Mouse (Mus musculus) colon, adult 2 months (tissue): ENCODE measurements around the gene Atp6v0e. TPM values are rescaled to one million over a fixed set of nuclear protein-coding genes. Genes with fewer than 3 reads are reported as not detected.

Experiments used
- polyA plus RNA-seq: library from polyadenylated mRNA; depleted of rRNA; stranded (reverse); fragments of >200 nt; gene quantifications from 2 replicates; pipeline ENCODE4 v1.2.3, GENCODE M21; 2012; rRNA removed

The Atp6v0e gene
- polyA plus RNA-seq, result 129 and 201 TPM in 2 replicates

GRCm38 (mm10) chr17:26662978-26663683, at the start of gene Atp6v0e:
TSS of gene Atp6v0e (plus strand) at chr17:26663231.

GRCm38 (mm10) chr17:26715271-26715758, 52.3 kb downstream of the Atp6v0e start, which contains the start of gene Crebrf:
TSS of gene Crebrf (plus strand) at chr17:26715650.

Other genes starting within 250 kb of the Atp6v0e start
- gene Neurl1b, start 248.4 kb upstream of the Atp6v0e start, polyA plus RNA-seq, result 130 and 139 TPM in 2 replicates
- 136 and 165 TPM in 2 replicates for gene Ergic1, start 101.7 kb upstream of the Atp6v0e start, polyA plus RNA-seq
- 60.7 and 68.1 TPM in 2 replicates for gene Dusp1, start 101.1 kb upstream of the Atp6v0e start, polyA plus RNA-seq
- gene Crebrf, start 52.4 kb downstream of the Atp6v0e start, polyA plus RNA-seq, result 1.4 and 1.9 TPM in 2 replicates
- 15.8 and 16.7 TPM in 2 replicates for gene Bnip1, start 117.8 kb downstream of the Atp6v0e start, polyA plus RNA-seq
- not detected in 2 replicates for gene Nkx2-5, start 181.8 kb downstream of the Atp6v0e start, polyA plus RNA-seq